Mouse (Mus musculus): ENCODE data around the gene Clec9a.

Clec9a gene

DNA sequence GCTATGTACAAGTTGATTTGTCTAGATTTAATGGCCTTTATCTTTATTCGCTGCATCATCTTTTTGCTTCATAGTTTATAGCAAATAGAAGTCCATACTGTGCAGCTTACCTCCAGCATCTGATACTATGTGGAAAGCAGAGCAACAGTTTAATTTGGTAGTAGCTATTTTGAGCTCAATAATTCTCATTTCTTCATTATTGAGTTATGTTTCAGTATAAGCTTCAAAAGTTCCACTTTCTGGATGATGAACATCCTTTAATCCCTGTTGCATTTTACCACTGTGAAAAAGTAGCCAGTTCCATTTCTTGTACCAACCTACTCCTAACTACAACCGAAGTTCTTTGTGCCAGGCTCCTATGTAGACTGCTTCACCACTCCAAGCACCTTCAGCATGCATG, at the start of gene Clec9a:
Gene Clec9a (plus strand): TSS at position 301 of the 400 bp plus-strand sequence.
- no peak for DNase-seq (ENCODE audit: low read depth, low spot score)

DNA sequence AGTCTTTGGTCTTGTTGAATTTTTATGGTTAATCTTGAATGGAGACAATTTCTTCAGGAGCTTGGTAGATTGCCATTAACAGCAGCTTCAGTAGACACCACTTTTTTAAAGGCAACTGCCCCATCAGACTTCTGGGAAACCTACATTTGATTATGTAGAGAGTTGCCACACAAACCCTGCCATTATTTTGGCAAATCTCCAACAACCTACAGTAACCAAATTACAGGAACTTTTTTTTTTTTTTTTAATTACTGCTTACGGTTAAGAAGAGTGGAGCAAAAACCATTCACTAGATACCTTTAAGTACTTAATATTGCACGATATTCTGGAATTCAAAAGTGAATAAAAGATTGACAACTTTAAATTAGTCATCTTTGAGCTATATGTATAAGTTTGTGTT, 49.1 kb upstream of the Clec9a start:
- no peak for DNase-seq (ENCODE audit: low read depth, low spot score)

GRCm38 (mm10) chr6:129363942-129364341, 44.7 kb upstream of the Clec9a start:
- no peak for DNase-seq (ENCODE audit: low read depth, low spot score)

GRCm38 (mm10) chr6:129365959-129366359, 42.7 kb upstream of the Clec9a start:
- DNase-seq (ENCODE audit: low read depth, low spot score) = peak; percentile 72

- DNase-seq (ENCODE audit: low read depth, low spot score) = no peak
These were observed 39.1 kb upstream of the Clec9a start for GRCm38 (mm10) chr6:129369374-129370132.

GRCm38 (mm10) chr6:129374937-129375471, 33.7 kb upstream of the Clec9a start:
- no peak for DNase-seq (ENCODE audit: low read depth, low spot score)

DNA sequence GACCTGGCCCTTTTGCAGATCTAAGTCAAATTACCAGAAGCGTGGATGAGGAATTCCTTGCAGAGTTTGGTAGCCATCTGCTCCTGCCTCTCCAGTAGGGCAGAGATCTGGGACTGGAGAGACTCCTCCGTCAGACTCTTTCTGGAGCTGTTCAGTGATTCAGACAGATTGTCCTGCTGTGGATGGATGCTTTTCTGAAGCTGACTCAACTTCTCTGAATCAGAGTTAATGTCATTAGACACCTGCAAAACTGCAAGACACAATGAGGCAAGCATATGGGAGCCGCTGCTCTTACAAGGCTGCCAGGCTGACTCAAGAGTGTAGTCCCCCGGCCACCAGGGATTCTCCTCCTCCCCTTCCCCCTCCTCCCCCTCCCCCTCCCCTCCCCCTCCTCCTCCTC, 28.2 kb upstream of the Clec9a start:
- DNase-seq (ENCODE audit: low read depth, low spot score) = no peak

DNA sequence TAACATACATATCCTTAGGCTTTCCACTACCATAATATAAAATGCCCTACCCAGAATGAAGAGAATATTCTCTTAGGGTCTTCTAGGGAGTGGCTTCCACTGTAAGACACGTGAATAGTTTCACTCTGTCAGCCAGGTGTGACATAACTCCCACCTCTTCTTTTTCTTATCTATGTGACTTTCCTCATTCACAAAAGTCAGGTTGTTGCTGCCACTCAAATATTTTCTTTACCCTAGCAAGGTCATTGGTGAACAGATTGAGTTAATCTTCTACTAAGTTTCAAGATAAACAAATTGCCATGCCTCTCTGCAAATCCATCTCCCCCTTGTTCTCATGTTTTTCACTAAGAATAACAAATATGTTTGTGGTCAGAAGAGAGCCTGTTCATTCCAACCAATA, 26.9 kb upstream of the Clec9a start:
- DNase-seq (ENCODE audit: low read depth, low spot score) = no peak

GRCm38 (mm10) chr6:129383466-129383865, 25.2 kb upstream of the Clec9a start:
- no peak for DNase-seq (ENCODE audit: low read depth, low spot score)

- no peak for DNase-seq (ENCODE audit: low read depth, low spot score)
These were observed 23.7 kb upstream of the Clec9a start for GRCm38 (mm10) chr6:129385000-129385399.

DNA sequence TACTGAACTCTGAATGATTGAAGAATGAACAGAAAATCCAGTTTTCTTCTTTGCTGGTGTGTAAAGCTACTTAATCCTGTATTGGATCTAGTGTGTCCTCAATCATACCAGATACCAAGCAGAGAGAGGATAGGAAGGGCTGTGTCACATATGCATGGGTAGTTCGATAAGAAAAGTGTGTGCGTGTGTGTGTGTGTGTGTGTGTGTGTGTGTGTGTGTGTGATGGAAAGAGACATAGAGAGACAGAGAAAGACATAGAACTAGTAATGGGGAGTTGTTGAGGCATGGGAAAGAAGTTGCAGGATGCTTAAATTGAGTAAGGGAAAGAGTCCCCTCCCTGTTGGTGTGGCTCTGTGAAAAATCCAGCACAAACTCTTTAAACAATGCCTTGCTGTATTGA, 22.9 kb upstream of the Clec9a start, which contains the start of gene Clec12b:
Gene Clec12b (minus strand): TSS at position 101 of the 400 bp plus-strand sequence.
- no peak for DNase-seq (ENCODE audit: low read depth, low spot score)

- DNase-seq (ENCODE audit: low read depth, low spot score) = no peak
These were observed 15.5 kb upstream of the Clec9a start for GRCm38 (mm10) chr6:129393087-129393720.

DNA sequence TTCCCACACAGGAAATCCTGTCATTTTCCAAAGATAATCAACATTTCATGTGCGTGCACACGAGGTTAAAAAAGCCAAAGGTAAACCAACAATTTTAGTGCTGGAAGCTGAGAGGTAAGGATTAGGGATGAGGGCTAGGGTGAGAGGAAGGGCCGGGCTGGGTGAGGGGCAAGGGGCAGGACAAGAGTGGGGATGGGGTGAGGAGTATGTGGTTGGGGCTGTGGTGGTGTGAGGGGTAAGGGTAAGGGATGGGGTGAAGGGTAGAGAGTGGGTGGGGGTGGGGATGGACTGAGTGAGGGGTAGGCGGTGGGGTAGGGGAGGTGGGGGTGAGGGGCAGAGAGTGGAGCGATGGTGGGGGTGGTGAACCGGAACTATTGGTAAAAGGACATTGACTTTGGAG, 14.9 kb upstream of the Clec9a start:
- no peak for DNase-seq (ENCODE audit: low read depth, low spot score)

- DNase-seq (ENCODE audit: low read depth, low spot score) = no peak
These were observed 11.7 kb upstream of the Clec9a start, which contains the start of gene Clec1b for GRCm38 (mm10) chr6:129396997-129397396. Gene Clec1b, plus strand, starts transcription at chr6:129397297.

- no peak for DNase-seq (ENCODE audit: low read depth, low spot score)
These were observed 8.7 kb upstream of the Clec9a start for GRCm38 (mm10) chr6:129399945-129400344.

DNA sequence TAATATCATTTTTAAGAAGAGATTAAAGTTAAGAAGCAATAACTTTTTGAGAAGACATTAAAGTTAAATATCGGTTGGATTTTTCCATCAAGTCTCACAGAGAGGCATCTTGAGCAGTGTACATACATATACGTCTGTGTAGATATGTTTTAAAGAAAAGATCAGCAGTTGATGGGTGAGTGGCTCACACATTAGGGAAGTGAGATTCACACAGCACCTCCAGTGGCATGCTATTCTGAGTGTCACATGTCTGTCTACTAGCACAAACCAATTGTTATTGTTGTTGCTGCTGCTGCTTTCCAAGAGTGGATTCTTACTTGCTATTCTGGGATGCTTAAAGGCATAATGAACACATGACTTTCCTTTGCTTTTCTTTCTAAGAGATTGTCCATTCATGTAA, 6.3 kb upstream of the Clec9a start:
- DNase-seq (ENCODE audit: low read depth, low spot score) = no peak

GRCm38 (mm10) chr6:129403391-129403790, 5.3 kb upstream of the Clec9a start:
- DNase-seq (ENCODE audit: low read depth, low spot score) = no peak

DNA sequence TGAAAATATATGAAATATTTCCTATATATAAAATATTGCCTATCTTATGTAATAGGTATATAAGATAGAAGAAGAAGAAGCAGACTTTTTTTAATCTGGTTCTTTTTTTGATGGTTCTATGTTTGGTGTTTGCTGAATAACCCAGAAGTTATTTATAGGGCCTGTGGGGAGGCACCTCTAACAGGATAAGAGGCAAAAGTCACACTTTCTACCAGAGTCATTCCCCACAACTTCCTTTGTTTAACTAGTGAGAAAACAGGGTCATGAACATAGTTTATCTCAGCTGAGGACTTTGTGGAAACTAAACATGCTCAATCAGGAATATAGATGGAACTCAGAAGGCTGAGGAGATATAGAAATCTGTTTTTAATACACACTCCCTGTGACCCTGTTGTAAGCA, 2.7 kb upstream of the Clec9a start:
- no peak for DNase-seq (ENCODE audit: low read depth, low spot score)

DNA sequence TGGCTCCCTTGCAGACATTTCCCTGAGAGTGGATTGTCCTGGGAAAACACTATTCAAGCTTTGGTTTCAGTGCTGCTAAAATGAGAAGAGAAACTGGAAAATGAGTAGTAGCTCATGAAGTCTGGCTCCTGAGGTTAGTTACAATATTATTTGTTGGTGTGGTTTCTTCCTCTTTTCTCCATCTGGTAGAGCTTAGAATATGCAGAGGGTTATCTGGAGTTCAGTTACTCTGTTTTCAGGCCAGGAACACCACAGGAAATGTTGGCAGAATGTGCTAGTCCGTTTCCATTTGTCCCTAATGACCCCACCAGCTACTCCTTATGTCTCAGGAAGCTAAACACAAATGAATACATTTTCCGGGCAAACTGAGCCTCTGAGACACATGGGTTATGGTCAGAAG, 1.3 kb upstream of the Clec9a start:
- no peak for DNase-seq (ENCODE audit: low read depth, low spot score)

GRCm38 (mm10) chr6:129414177-129414576, 5.5 kb downstream of the Clec9a start:
- DNase-seq (ENCODE audit: low read depth, low spot score) = no peak

DNA sequence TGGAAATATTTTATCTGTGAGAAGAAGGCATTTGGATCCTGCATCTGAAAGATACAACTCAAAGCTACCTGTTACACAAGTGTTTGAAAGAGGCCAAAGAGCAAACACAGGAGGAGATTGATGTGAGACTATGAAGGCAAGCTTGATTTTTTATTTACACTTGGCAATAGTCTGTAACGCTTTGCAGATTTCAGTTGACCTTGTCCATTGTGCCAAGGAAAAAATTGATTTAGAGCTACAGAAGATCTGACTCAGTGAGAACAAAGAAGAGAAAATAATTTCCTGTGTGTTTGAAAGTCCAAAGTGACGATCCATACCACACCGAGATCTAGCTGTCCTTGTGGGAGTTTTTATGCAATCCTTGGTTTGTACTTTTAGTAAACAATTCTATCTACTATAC, 13.6 kb downstream of the Clec9a start:
- DNase-seq (ENCODE audit: low read depth, low spot score) = no peak

GRCm38 (mm10) chr6:129423040-129423733, 14.5 kb downstream of the Clec9a start:
- DNase-seq (ENCODE audit: low read depth, low spot score) = no peak
